Mouse (Mus musculus) lung, adult 18-20 months (tissue): ENCODE measurements at regions not wholly inside any gene's neighbourhood (a gene's known extent, or its start where the extent isn't known, plus 50 kb on each side); places are given as distances from the start of the nearest gene placed in this dataset.

Experiments
- DNase-seq, 2 experiments: peaks; one replicate each; pipeline ENCODE4 v3.0.0; 2022; ENCODE audit warnings: mixed read lengths in 2 of 2

DNA sequence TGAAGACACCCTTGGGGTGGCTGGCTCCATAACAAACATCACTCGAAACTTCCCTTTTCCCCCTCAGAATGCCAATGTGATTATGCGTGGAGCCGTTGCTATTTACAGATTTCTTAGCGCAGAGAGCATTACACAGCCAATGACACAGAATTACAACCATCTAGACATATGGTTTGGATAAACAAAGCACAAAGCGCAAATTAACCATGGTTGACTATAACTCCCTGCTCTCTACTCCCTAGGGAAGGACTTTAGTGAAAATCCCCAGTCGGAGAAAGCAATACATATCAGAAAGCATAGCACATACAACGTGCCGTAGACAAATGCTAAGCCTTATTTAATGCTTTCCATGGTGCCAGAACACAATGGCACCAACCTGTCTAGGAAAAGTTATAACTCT is 131.8 kb downstream of the Tshz3 start:
- no peak for DNase-seq

DNA sequence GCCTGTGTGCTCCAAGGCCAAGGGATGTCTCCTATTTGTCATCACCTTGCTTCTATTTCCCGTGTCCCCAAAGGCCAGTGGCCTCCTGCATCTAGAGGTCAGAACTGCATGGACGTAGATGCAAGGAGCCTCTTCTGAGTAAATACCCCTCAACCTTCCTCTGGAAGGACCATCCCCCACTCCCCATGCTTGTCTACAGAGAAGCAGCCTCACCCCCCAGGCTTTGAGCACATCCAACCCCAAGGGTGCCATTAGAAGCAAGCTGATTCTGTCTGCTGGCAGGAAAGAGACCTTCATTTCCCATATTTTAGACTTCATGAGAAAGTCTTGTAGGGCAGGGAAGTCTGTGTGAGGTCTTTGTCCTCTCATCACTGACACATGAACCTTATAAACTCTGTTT is 132.2 kb downstream of the Tshz3 start:
- peak in 1 of 2 experiments; percentile 0 for DNase-seq

GRCm38 (mm10) chr7:36848279-36848678 is 150.4 kb downstream of the Tshz3 start:
- DNase-seq, result no peak

- no peak for DNase-seq
Measured at GRCm38 (mm10) chr7:36851275-36851889, 153.5 kb downstream of the Tshz3 start.

GRCm38 (mm10) chr7:36854308-36854707 is 156.4 kb downstream of the Tshz3 start:
- no peak for DNase-seq

GRCm38 (mm10) chr7:36859428-36859827 is 161.5 kb downstream of the Tshz3 start:
- DNase-seq, result no peak

DNA sequence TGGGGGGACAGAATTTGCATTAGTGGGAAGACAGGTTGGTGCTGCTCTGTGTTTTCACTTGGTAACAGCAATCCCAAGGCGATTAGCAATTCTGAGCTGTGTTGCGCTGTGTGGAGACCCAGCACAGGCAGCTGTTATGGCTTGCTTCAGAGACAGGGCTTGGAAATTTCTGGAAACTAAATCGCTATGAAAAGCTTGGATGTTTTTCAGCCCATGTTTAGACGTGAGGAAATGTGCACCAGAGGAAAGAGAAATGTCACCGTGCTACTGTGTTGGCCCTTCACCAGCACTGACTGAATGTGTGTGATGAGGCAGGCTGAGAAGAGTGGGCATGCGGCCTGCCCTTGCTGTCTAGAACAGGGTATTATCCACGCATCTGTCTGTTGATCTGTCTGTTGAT is 164.6 kb downstream of the Tshz3 start:
- no peak for DNase-seq

DNA sequence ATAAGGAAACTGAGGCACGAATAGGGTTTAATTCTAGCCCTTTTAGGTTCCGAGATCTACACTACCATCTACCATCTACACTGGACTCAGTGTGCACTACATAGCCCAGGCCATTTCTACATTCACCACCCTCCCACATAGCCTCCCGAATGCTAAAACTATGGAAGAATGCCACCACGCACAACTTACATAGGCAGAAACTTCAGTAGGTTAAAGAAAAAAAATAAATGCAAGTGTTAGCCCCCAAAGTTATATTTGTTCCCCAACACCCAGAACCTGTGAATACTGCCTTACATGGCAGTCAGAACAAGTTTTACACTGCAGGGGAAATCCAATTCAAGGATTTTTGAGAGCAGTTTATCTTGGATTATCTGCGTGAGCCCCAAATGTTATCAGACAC is 165.8 kb downstream of the Tshz3 start:
- no peak for DNase-seq

DNA sequence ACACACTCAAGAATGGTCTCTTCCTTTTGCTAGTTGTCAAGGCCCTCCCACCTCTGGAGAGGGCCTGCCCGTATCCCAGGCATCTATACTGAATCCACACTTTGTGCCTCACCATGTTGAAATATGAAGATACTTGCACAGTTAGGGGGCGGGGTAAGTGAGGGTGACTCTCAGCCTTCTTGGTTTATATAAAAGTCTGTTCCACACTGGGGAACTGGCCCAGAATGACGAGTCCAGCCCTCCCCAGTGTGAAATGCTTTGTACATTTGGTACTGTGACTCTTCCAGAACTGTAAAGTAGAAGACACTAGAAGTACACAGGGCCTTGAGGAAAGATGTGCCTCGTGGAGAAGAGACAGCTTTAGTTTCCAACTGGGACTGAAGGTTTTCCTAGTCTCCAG is 166.8 kb downstream of the Tshz3 start:
- no peak for DNase-seq

DNA sequence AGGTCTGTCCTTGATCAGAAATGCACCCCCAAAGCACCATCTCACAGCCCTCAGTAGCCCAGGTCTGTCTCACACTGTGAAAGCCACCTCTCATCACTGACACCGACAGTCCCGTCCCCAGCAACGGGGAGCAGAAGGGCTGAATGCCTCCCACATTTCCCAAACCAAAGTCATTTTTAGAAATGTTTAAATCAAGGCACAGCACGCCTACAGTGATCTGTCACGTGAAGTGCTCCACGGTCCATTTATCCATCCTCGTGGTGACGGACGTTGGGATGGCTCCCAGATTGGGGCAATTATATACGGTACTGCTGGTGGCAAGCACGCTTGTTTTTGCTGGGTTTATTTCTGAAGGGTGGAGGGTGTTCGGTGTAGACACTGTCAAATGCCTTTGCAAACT is 168.7 kb downstream of the Tshz3 start:
- DNase-seq, result no peak

GRCm38 (mm10) chr7:36874004-36874403 is 176.1 kb downstream of the Tshz3 start:
- DNase-seq, result no peak

- no peak for DNase-seq
Measured at GRCm38 (mm10) chr7:36877686-36878085, 179.8 kb downstream of the Tshz3 start.

DNA sequence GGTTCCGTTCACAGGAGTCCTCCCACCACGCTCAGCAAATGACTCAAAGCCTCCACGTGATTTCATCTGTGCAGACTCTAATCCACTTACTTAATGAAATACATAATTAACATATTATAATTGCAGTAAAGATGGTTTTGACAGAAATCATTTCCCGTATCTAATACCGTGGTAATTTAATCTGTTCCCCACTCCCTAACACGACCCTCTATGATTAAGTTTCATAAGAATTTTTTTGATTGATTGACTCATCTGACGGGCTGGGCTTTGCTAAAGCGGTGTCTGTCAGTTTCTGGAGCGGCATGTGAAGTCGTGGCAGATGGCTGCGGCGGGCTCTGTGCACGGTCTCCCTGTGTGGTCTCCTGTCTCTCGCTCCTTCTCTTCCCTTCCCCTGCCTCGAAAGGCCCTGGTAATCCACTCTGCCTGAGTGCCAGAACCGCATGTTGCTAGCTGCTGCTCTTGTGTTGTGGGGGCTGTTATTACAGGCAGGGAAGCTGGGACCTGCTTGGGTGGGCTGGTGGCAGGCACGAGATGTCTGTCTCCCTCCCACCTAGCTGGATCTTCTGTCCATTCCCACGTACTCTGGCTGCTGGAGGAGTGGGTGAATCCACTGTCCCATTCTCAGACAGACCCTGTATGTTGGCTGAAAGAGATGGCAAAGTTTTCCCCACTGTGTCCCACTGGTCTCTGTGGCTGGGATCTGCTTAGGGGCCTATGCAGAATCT is 195.0 kb downstream of the Tshz3 start:
- DNase-seq, result no peak

GRCm38 (mm10) chr7:36896339-36896738 is 198.4 kb downstream of the Tshz3 start:
- no peak for DNase-seq

DNA sequence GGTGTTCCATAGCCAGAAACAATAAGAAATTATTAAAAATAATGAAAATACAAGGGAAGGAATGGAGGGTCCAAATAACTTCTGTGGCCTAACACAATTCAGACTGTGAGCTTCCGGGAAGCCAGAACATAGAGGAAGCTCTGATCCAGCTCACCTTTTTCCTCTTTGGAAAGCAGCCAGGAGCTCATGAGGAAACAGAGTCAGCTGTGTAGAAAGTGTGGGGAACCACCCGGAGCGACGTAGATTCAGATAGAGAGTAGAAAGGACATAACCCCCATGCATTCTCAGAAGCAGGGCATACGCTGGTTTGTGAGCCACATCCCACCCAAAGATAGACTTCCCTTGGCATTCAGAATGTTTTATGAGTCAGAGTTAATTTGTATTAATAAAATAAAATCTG is 203.6 kb downstream of the Tshz3 start:
- DNase-seq, result no peak

GRCm38 (mm10) chr7:36913304-36913703 is 215.4 kb downstream of the Tshz3 start:
- DNase-seq, result no peak

- no peak for DNase-seq
Measured at GRCm38 (mm10) chr7:36914261-36914660, 216.3 kb downstream of the Tshz3 start.

- DNase-seq, result no peak
Measured at GRCm38 (mm10) chr7:36915171-36915570, 217.3 kb downstream of the Tshz3 start.

- DNase-seq, result no peak
Measured at GRCm38 (mm10) chr7:36917011-36917410, 219.1 kb downstream of the Tshz3 start.

DNA sequence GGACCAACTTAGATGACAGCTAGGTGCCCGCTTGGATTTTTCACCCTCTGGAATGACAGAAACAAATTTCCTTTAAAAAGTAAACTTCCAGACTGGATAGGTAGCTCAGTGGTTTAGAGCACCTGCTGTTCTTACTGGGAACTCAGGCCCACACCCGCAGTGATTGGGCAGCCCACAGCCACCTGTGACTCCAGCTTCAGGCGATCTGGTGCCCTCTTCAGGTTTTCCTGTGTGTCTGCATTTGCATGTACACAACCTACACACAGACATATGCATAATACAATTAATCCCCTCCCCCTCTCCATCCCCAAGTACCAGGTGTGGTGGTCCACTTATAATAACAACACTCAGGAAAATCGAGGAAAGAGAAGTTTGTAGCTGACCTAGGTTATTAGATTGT is 221.5 kb downstream of the Tshz3 start:
- DNase-seq, result no peak

DNA sequence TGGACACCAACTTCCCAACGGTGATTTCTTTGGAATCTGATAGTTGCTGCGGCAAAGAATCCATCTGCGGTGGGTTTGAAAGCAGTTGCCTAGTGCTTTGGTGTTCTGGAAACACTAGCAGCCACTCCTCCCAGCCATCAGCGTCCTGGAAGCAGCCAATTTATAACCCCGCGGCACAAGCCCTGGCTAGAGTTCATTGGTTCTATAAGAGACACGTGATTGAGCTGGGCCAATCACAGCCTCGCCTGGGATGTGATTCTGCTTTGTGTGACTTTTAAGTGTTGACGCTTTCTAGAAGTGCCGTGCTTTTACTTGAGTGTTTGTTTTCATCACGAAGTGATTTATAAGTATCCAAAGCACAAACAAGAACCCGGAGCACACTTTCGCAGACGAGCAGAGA is 223.1 kb downstream of the Tshz3 start:
- peak; percentile 8 to 10 for DNase-seq

- DNase-seq, result no peak
Measured at GRCm38 (mm10) chr7:36933490-36933889, 235.6 kb downstream of the Tshz3 start.

DNA sequence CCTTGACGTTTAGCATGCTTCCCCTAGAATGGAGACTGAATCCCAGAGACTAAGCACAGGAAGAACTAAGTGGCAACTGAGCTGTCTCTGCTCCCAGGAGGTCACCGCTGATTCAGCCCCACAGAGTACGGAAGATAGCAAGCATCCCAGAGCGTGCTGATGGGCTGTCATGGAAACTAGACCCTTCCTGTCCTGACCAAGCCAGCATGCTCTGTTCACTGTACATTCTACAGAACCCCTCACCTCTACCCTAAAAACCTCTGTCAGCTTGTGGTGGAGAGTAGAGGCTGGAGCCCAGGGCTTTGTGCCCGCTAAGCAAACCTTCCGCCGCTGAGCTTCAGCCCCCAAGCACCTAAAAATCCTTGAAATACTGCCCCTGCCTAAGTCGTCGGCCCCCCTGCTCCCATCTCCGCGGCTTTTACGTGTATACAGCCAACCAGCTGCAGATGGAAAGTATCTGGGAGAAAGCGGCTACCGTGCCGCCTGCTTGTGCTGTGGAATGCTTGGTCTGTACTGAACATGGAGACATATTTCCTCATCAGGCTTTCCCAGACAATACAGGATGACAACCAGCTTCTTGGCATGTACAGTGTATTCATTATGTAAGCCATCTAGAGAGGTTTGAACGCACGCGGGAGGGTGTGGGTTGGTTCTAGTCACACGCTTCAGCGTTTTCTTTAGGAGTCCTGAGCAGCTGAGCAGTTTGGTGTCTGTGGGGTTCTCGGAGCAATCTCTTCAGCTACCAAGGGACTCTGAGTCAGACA is 237.1 kb downstream of the Tshz3 start:
- no peak for DNase-seq

DNA sequence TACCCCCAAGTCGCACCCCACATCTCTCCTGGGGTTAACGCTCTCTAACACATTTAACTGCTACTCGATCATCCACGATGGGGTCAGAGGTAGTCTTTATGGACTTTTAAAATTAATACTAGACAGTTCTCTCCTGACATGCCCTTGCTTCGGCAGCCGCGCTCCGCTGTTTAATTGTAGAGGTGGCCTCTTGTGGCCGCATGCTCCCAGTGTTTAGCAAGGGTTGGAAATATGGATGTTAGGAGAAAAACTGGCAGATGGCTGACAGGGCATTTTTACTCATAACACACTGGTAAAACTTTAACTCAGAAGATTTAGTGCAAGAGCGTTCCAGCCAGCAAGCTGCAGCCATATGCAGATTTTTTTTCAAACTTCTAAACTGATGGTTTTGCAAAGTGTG is 242.7 kb downstream of the Tshz3 start:
- no peak for DNase-seq
